Mouse (Mus musculus): ENCODE measurements at regions not wholly inside any gene's neighbourhood (a gene's known extent, or its start where the extent isn't known, plus 50 kb on each side); places are given as distances from the start of the nearest gene placed in this dataset.

DNA sequence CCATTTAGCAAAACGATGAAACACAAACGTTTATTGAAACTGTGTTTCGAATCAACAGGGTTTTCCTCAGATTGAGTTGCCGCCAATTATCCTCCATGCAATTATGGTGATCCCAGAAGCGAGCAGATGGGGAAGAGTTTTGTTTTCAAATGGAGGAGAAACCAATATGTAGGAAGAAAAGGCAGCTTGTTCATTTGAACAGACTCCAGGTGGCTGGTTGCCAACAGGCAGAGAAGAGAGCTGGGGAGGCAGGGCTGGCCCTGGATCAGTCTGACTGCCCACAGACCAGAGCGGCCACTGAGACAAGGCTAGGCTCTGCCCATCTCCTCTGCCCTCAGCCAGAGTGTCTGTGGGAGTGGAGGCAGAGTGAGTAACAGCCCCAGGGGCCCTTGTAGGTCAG, 398.8 kb upstream of the Adgra3 start:
- TF ChIP-seq CTCF (IDR thresholded peaks at IDR 0.05) (no peak), EP300 (IDR thresholded peaks at IDR 0.05) (no peak)
